Comparison of ENCODE assay signal across 16 mouse cellular contexts in the genomic region with DNA sequence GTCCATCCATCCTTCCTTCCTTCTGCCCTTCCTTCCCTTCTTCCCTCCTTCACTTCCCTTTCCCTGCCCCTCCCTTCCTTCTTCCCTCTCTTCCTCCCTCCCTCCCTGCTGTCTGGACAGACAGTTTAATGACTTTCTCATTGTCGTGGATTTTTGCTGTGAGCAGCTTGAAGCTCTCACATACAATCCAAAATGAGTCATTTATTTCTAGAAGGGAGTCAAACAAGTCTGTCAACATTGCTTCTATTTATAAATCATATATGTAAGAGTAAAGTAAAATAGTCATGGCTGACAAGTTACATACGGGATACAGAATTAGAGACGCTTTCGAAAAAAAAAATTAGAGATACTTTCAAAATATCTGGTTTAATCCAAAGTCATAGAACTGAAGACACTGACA. TPM values are rescaled to one million over a fixed set of nuclear protein-coding genes. Genes with fewer than 3 reads are reported as not detected.
DNase-seq lines count a peak whose midpoint lies in the region; ATAC-seq and TF ChIP-seq lines count a peak whose summit lies in the region.
"Had no signal": no experiment of that assay in that cellular context is flagged by ENCODE, and none has a peak within 500 bp of the region (broad histone marks: within the 10 kb centered on the region; RNA-seq: fewer than 3 reads in every experiment).

No protein-coding gene starts in this region.

- TF ChIP-seq EP300 in liver, postnatal 0 days (IDR thresholded peaks at IDR 0.05; ENCODE audit: low read depth): no peak

- no peak overlapping the region for H3K9ac ChIP-seq in heart, embryonic 14.5 days (ENCODE audit: low read length)
- H3K9ac ChIP-seq in liver, postnatal 0 days (replicated peaks): no peak overlapping the region
- H3K9ac ChIP-seq in liver, embryonic 11.5 days (ENCODE audit: low read depth, low read length): no peak overlapping the region
- no peak overlapping the region for H3K9ac ChIP-seq in embryonic facial prominence, embryonic 14.5 days (ENCODE audit: low read depth, low read length)
- no peak overlapping the region for H3K9ac ChIP-seq in forebrain, embryonic 16.5 days (replicated peaks; ENCODE audit: low read depth, low read length)

- 62% methylated on average over 4 of the region's 4 CpGs for WGBS in heart, embryonic 14.5 days
- 75% methylated on average over 4 of the region's 4 CpGs for WGBS in liver, postnatal 0 days (ENCODE audit: insufficient replicate concordance)
- 71% methylated on average over 4 of the region's 4 CpGs for WGBS in liver, embryonic 11.5 days
- WGBS in embryonic facial prominence, embryonic 14.5 days: 54% methylated on average over 4 of the region's 4 CpGs
- WGBS in forebrain, embryonic 16.5 days: 55% methylated on average over 4 of the region's 4 CpGs

- peak overlapping the region; percentile 42 to 73; a peak in 3 of 4 replicates for H3K27ac ChIP-seq in heart, embryonic 14.5 days (replicated peaks in 1 of 2; ENCODE audit: control insufficient read depth in 1 of 2, insufficient read depth in 1 of 2, low read depth in 2 of 2, low read length in 2 of 2)
- H3K27ac ChIP-seq in liver, postnatal 0 days (ENCODE audit: low read depth): 0 out of 2 replicates have a peak overlapping the region, but pooled peaks have one; percentile 62
- H3K27ac ChIP-seq in liver, embryonic 11.5 days (ENCODE audit: low read depth, low read length): no peak overlapping the region
- 0 out of 2 replicates have a peak overlapping the region, but pooled peaks have one; percentile 61 for H3K27ac ChIP-seq in embryonic facial prominence, embryonic 14.5 days (replicated peaks; ENCODE audit: low read depth, low read length)
- H3K27ac ChIP-seq in forebrain, embryonic 16.5 days (ENCODE audit: low read length): peak overlapping the region; percentile 72

- no peak for TF ChIP-seq CTCF in liver, postnatal 0 days (IDR thresholded peaks at IDR 0.05; ENCODE audit: low read depth)

- peaks cover 19 to 32% of the 10 kb centered on the region in 2 experiments for H3K4me1 ChIP-seq in heart, embryonic 14.5 days (ENCODE audit: control insufficient read depth in 2 of 2, insufficient read depth in 2 of 2, low read length in 2 of 2)
- H3K4me1 ChIP-seq in liver, postnatal 0 days (ENCODE audit: insufficient read depth): 0 out of 2 replicates have a peak, but pooled peaks cover 8% of the 10 kb centered on the region
- peaks cover 10% of the 10 kb centered on the region for H3K4me1 ChIP-seq in liver, embryonic 11.5 days (replicated peaks; ENCODE audit: control insufficient read depth, insufficient read depth, low read length)
- peaks cover 21% of the 10 kb centered on the region for H3K4me1 ChIP-seq in embryonic facial prominence, embryonic 14.5 days (ENCODE audit: control insufficient read depth, insufficient read depth, low read length)
- peaks cover 53% of the 10 kb centered on the region for H3K4me1 ChIP-seq in forebrain, embryonic 16.5 days (replicated peaks; ENCODE audit: control insufficient read depth, insufficient read depth, low read length)

- no peak overlapping the region; the same call in 1 of the 2 replicates for H3K4me2 ChIP-seq in heart, embryonic 14.5 days (ENCODE audit: low read length)
- no peak overlapping the region; the same call in 1 of the 2 replicates for H3K4me2 ChIP-seq in liver, postnatal 0 days (ENCODE audit: low read depth, low read length)
- no peak overlapping the region for H3K4me2 ChIP-seq in liver, embryonic 11.5 days
- H3K4me2 ChIP-seq in embryonic facial prominence, embryonic 14.5 days (ENCODE audit: low read depth, low read length): no peak overlapping the region
- no peak overlapping the region for H3K4me2 ChIP-seq in forebrain, embryonic 16.5 days (ENCODE audit: low read length)

- H3K27me3 ChIP-seq in heart, embryonic 14.5 days (ENCODE audit: control insufficient read depth, insufficient read depth, low read length): no peaks in the 10 kb centered on the region
- H3K27me3 ChIP-seq in liver, postnatal 0 days (ENCODE audit: insufficient read depth, low read length): no peaks in the 10 kb centered on the region
- H3K27me3 ChIP-seq in liver, embryonic 11.5 days (replicated peaks; ENCODE audit: control insufficient read depth, insufficient read depth, low read length): no peaks in the 10 kb centered on the region
- H3K27me3 ChIP-seq in embryonic facial prominence, embryonic 14.5 days (replicated peaks; ENCODE audit: control insufficient read depth, insufficient read depth, low read length): no peaks in the 10 kb centered on the region
- no peaks in the 10 kb centered on the region for H3K27me3 ChIP-seq in forebrain, embryonic 16.5 days (replicated peaks; ENCODE audit: control insufficient read depth, insufficient read depth, low read length)

- no peak for ATAC-seq in heart, embryonic 14.5 days (ENCODE audit: insufficient number of reproducible peaks, insufficient read depth, low FRiP score, low read depth)
- no peak for ATAC-seq in liver, postnatal 0 days
- ATAC-seq in liver, embryonic 11.5 days (replicated peaks; ENCODE audit: low FRiP score): no peak
- ATAC-seq in embryonic facial prominence, embryonic 14.5 days (ENCODE audit: low read depth): no peak
- no peak for ATAC-seq in forebrain, embryonic 16.5 days
- ATAC-seq: hindbrain, embryonic 16.5 days had no signal

- peaks cover 34% of the 10 kb centered on the region for H3K36me3 ChIP-seq in heart, embryonic 14.5 days (ENCODE audit: control insufficient read depth, insufficient read depth, low read length)
- no peaks in the 10 kb centered on the region for H3K36me3 ChIP-seq in liver, postnatal 0 days (replicated peaks; ENCODE audit: insufficient read depth, low read length)
- H3K36me3 ChIP-seq in liver, embryonic 11.5 days (ENCODE audit: control insufficient read depth, insufficient read depth, low read length): no peaks in the 10 kb centered on the region
- 0 out of 2 replicates have a peak, but pooled peaks cover 6% of the 10 kb centered on the region for H3K36me3 ChIP-seq in embryonic facial prominence, embryonic 14.5 days (ENCODE audit: control insufficient read depth, insufficient read depth, low read length)
- peaks cover 6% of the 10 kb centered on the region; the same call in 1 of the 2 replicates for H3K36me3 ChIP-seq in forebrain, embryonic 16.5 days (ENCODE audit: control insufficient read depth, insufficient read depth)

- DNase-seq in heart, adult 9 months (ENCODE audit: low spot score in 2 of 2): no peak
- DNase-seq in liver, postnatal 0 days: no peak
- DNase-seq in liver, embryonic 11.5 days (ENCODE audit: low spot score): no peak
- peak; percentile 13 for DNase-seq in embryonic facial prominence, embryonic 14.5 days (ENCODE audit: low spot score)
- DNase-seq in cerebellum, postnatal 25 days: no peak
- no peak for DNase-seq in adrenal gland, postnatal 25 days
- DNase-seq: adrenal gland, adult 2 months; cerebellum, adult 8-10 months; gastrocnemius, postnatal 36 days; liver; right cerebral cortex, adult 18-20 months; spleen, adult 18-20 months had no signal

- no peaks in the 10 kb centered on the region for H3K9me3 ChIP-seq in heart, embryonic 14.5 days (ENCODE audit: control insufficient read depth, low read length)
- H3K9me3 ChIP-seq in liver, postnatal 0 days (ENCODE audit: low read length): no peaks in the 10 kb centered on the region
- no peaks in the 10 kb centered on the region for H3K9me3 ChIP-seq in liver, embryonic 11.5 days (ENCODE audit: control insufficient read depth, low read length)
- H3K9me3 ChIP-seq in embryonic facial prominence, embryonic 14.5 days (ENCODE audit: control insufficient read depth, low read length): no peaks in the 10 kb centered on the region
- no peaks in the 10 kb centered on the region for H3K9me3 ChIP-seq in forebrain, embryonic 16.5 days (ENCODE audit: control insufficient read depth, low read length)
- H3K9me3 ChIP-seq: midbrain, embryonic 12.5 days had no signal

- no peak overlapping the region for H3K4me3 ChIP-seq in heart, embryonic 14.5 days (ENCODE audit: control insufficient read depth in 1 of 2, insufficient read depth in 1 of 2, low read depth in 1 of 2, low read length in 2 of 2)
- no peak overlapping the region for H3K4me3 ChIP-seq in liver, postnatal 0 days (ENCODE audit: low read depth, low read length)
- H3K4me3 ChIP-seq in liver, embryonic 11.5 days (ENCODE audit: low read depth, low read length): no peak overlapping the region
- no peak overlapping the region for H3K4me3 ChIP-seq in embryonic facial prominence, embryonic 14.5 days (ENCODE audit: low read depth, low read length)
- H3K4me3 ChIP-seq in forebrain, embryonic 16.5 days (replicated peaks; ENCODE audit: low read length): no peak overlapping the region
- H3K4me3 ChIP-seq: midbrain, embryonic 12.5 days had no signal

RNA-seq across cellular contexts. Expression of a gene that starts 43.7 kb away (rescaled TPM):
- 30.8 and 30.9 TPM in 2 replicates for polyA plus RNA-seq in heart, embryonic 14.5 days (2014; fragmentation: Nextera tagmentation; extraction: Ambion mirVana)
- polyA plus RNA-seq in liver, postnatal 0 days (2015; fragmentation: Nextera tagmentation; extraction: Ambion mirVana): 2.0 and 2.4 TPM in 2 replicates
- polyA plus RNA-seq in liver, embryonic 11.5 days (2014; fragmentation: Nextera tagmentation; extraction: Ambion mirVana): 18.0 and 20.0 TPM in 2 replicates
- 30.4 and 40.4 TPM in 2 replicates for polyA plus RNA-seq in embryonic facial prominence, embryonic 14.5 days (2014; fragmentation: Nextera tagmentation; extraction: Ambion mirVana)
- polyA plus RNA-seq in forebrain, embryonic 16.5 days (2015; fragmentation: Nextera tagmentation; extraction: Ambion mirVana): 143 and 154 TPM in 2 replicates
- total RNA-seq in adrenal gland, postnatal 25 days (2021): 258 and 277 TPM in 2 replicates
